Mouse (Mus musculus) large intestine, adult 2 months (tissue): ENCODE data around the gene Arhgef11. TPM values are rescaled to one million over a fixed set of nuclear protein-coding genes. Genes with fewer than 3 reads are reported as not detected.

Experiments
- DNase-seq: peaks from one replicate; pipeline ENCODE4 v3.0.0-alpha.2; 2012; ENCODE audit warnings: low read depth, low spot score
- WGBS: fragments of 180-500 bp; shearing (Covaris S2); methylation state at CpG from one replicate; pipeline ENCODE4 v1.1.7; 2018; 5-methylcytosine and 5-hydroxymethylcytosine counted together
- polyA plus RNA-seq: library from polyadenylated mRNA; depleted of rRNA; stranded (reverse); fragments of >200 nt; gene quantifications from 2 replicates; pipeline ENCODE4 v1.2.3, GENCODE M21; 2012

Arhgef11 gene
- polyA plus RNA-seq, 1 experiment = 23.9 TPM

GRCm38 (mm10) chr3:87659692-87660429 is 42.5 kb downstream of the Arhgef11 start:
- DNase-seq = no peak
- WGBS = 85% methylated on average over 9 of the region's 9 CpGs

- no peak for DNase-seq
- WGBS = 90% methylated on average over 4 of the region's 4 CpGs
These were observed 43.1 kb downstream of the Arhgef11 start for GRCm38 (mm10) chr3:87660479-87660878.

GRCm38 (mm10) chr3:87661291-87661690 is 43.9 kb downstream of the Arhgef11 start:
- WGBS = 97% methylated on average over 1 of the region's 1 CpGs
- no peak for DNase-seq

GRCm38 (mm10) chr3:87718525-87718924 is 101.2 kb downstream of the Arhgef11 start:
- DNase-seq = no peak
- 82% methylated on average over 2 of the region's 2 CpGs for WGBS

GRCm38 (mm10) chr3:87724556-87724955 is 107.2 kb downstream of the Arhgef11 start:
- WGBS = 79% methylated on average over 6 of the region's 6 CpGs

GRCm38 (mm10) chr3:87725396-87726160 is 108.2 kb downstream of the Arhgef11 start:
- WGBS = 97% methylated on average over 16 of the region's 16 CpGs
- DNase-seq = no peak

More at GRCm38 (mm10) chr3:87724556-87724955, 107.2 kb downstream of the Arhgef11 start:
- DNase-seq = no peak

- no peak for DNase-seq
- WGBS = 95% methylated on average over 7 of the region's 7 CpGs
These were observed 108.8 kb downstream of the Arhgef11 start for GRCm38 (mm10) chr3:87726191-87726590.

- DNase-seq = no peak
- WGBS = 80% methylated on average over 6 of the region's 6 CpGs
These were observed 111.3 kb downstream of the Arhgef11 start for GRCm38 (mm10) chr3:87728696-87729095.

- WGBS = 82% methylated on average over 4 of the region's 4 CpGs
- no peak for DNase-seq
These were observed 115.7 kb downstream of the Arhgef11 start for GRCm38 (mm10) chr3:87733098-87733497.

GRCm38 (mm10) chr3:87733984-87734761 is 116.8 kb downstream of the Arhgef11 start:
- WGBS = 93% methylated on average over 11 of the region's 11 CpGs
- no peak for DNase-seq

GRCm38 (mm10) chr3:87735335-87735734 is 118.0 kb downstream of the Arhgef11 start:
- DNase-seq = no peak
- 84% methylated on average over 9 of the region's 9 CpGs for WGBS

- 68% methylated on average over 5 of the region's 5 CpGs for WGBS
- no peak for DNase-seq
These were observed 121.5 kb downstream of the Arhgef11 start for GRCm38 (mm10) chr3:87738906-87739305.

GRCm38 (mm10) chr3:87742013-87742412 is 124.7 kb downstream of the Arhgef11 start:
- DNase-seq = no peak
- WGBS = 57% methylated on average over 3 of the region's 3 CpGs

- WGBS = 80% methylated on average over 16 of the region's 16 CpGs
- DNase-seq = no peak
These were observed 125.4 kb downstream of the Arhgef11 start for GRCm38 (mm10) chr3:87742735-87743134.

GRCm38 (mm10) chr3:87743927-87744326 is 126.6 kb downstream of the Arhgef11 start:
- 69% methylated on average over 4 of the region's 4 CpGs for WGBS
- DNase-seq = no peak

- no peak for DNase-seq
- 26% methylated on average over 18 of the region's 18 CpGs for WGBS
These were observed 127.8 kb downstream of the Arhgef11 start for GRCm38 (mm10) chr3:87745036-87745659.

GRCm38 (mm10) chr3:87748431-87748830 is 131.1 kb downstream of the Arhgef11 start, which contains the start of gene Lrrc71:
Gene Lrrc71, minus strand, starts transcription at chr3:87748625.
- DNase-seq = no peak
- 21% methylated on average over 13 of the region's 13 CpGs for WGBS

- DNase-seq = no peak
- WGBS = 10% methylated on average over 5 of the region's 5 CpGs
These were observed 131.7 kb downstream of the Arhgef11 start for GRCm38 (mm10) chr3:87749036-87749435.

GRCm38 (mm10) chr3:87749977-87750376 is 132.6 kb downstream of the Arhgef11 start:
- WGBS = 93% methylated on average over 12 of the region's 12 CpGs
- no peak for DNase-seq

- no peak for DNase-seq
- WGBS = 85% methylated on average over 3 of the region's 3 CpGs
These were observed 135.2 kb downstream of the Arhgef11 start for GRCm38 (mm10) chr3:87752567-87752966.
